Mouse (Mus musculus) olfactory bulb, adult 2 months (tissue): ENCODE measurements around the gene Kif1b.

ENCODE experiments used
- CTCF ChIP-seq: fragments of 200-500 bp; IDR thresholded peaks from 2 replicates; pipeline ENCODE4 v1.5.1; 2012; ENCODE audit warnings: low read depth, mild to moderate bottlenecking, low read length, moderate library complexity; ENCODE audit not compliant: insufficient read depth
- POLR2A ChIP-seq: fragments of 200-500 bp; IDR thresholded peaks from 2 replicates; pipeline ENCODE4 v1.6.1; 2012; ENCODE audit warnings: mild to moderate bottlenecking, low read depth, low read length, moderate library complexity; ENCODE audit not compliant: insufficient read depth

DNA sequence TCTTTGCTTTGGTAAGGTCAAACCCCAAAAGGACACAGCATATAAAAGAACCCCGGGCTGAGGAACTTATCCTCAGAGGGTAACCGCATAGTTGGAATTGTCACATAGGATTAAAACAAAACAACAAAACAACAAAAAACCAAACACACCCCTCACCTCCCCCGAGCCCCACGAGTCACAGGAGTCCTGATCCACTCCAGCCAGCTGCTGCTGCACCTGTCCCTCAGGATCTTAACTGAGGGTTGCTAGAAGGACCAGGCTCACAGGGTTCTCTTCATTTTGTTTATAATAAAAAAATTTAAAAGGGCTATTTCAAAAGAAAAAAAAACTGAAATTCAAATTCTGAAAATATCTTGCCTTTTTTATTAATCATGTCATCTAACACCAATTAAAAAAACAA is 21.2 kb upstream of the Kif1b start:
- no peak for TF ChIP-seq CTCF
- no peak for TF ChIP-seq POLR2A
